8 mouse cellular contexts compared by ENCODE assay signal in the genomic region with DNA sequence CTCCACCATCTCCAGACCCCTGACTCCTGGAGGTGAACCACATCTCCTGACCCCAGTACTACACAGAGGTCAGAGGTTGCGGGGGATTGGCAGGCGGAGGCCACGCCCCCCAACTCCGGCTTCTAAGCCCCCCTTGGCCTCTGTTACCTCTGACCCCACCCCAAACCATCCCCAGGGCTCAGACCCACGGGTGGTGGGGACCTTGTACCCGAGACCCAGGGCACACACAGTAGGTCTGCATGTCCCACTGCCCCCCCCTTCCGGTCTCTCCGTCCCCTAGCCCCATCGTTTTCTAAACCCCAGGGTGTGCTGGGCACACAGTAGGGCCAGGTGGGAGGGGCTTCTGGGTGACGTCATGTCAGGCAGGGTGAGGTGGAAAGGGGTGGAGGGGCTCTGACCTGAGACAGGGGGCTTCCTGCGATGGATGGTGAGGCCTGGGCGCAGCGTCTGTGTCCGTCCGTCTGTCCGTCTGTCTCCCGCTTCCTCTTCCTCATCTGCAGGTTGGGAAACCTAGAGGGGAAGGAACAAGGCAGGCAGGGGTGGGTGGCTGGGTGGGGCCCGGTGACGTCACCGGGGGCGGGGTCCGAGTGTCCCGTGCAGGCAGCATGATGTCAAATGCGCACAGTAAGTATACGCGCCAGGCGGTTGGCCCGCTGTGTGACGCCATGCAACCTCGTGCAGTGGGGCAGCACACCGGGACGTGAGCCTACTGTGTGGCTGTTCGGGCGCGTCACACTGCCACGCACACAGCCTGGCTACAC. TPM values are rescaled to one million over a fixed set of nuclear protein-coding genes. Genes with fewer than 3 reads are reported as not detected.
DNase-seq lines count a peak whose midpoint lies in the region; ATAC-seq and TF ChIP-seq lines count a peak whose summit lies in the region.

Gene Csf2ra (minus strand): TSS at position 489 of the 761 bp plus-strand sequence.

- peak within 1 kb of the TSS; percentile 60 for H3K4me2 ChIP-seq in embryonic facial prominence, embryonic 14.5 days (ENCODE audit: low read depth, low read length)
- H3K4me2 ChIP-seq in lung, embryonic 15.5 days = peak within 1 kb of the TSS; percentile 75

- peak; percentile 36 for DNase-seq in adrenal gland, adult 8-10 months
- DNase-seq in embryonic facial prominence, embryonic 14.5 days (ENCODE audit: low spot score) = peak; percentile 2
- DNase-seq in heart, postnatal 4 days = peak; percentile 28
- peak; percentile 57 for DNase-seq in layer of hippocampus, adult 9-11 months
- DNase-seq in ovary, postnatal 14 days (ENCODE audit: low spot score) = no peak

- peak; percentile 20; the same call in 1 of the 2 replicates for TF ChIP-seq EP300 in ES-Bruce4 (IDR thresholded peaks at IDR 0.05; ENCODE audit: insufficient read depth, low read depth, low read length)

- H3K4me1 ChIP-seq in ES-Bruce4 (ENCODE audit: control insufficient read depth, insufficient read depth, low read length) = no peaks in the 10 kb centered on the region
- H3K4me1 ChIP-seq in embryonic facial prominence, embryonic 14.5 days (ENCODE audit: control insufficient read depth, insufficient read depth, low read length) = no peaks in the 10 kb centered on the region; the same call in 1 of the 2 replicates
- peaks cover 9% of the 10 kb centered on the region for H3K4me1 ChIP-seq in lung, embryonic 15.5 days
- peaks cover 14% of the 10 kb centered on the region for H3K4me1 ChIP-seq in olfactory bulb, adult 2 months (ENCODE audit: control insufficient read depth, insufficient read depth, low read length)

- TF ChIP-seq CTCF in ES-Bruce4 (IDR thresholded peaks at IDR 0.05; ENCODE audit: low read depth, low read length) = no peak
- no peak for TF ChIP-seq CTCF in olfactory bulb, adult 2 months (IDR thresholded peaks at IDR 0.05; ENCODE audit: insufficient read depth, low read depth, low read length)

- peak within 1 kb of the TSS; percentile 70 for H3K9ac ChIP-seq in ES-Bruce4 (ENCODE audit: low read depth, poor library complexity, severe bottlenecking)
- H3K9ac ChIP-seq in embryonic facial prominence, embryonic 14.5 days (ENCODE audit: low read depth, low read length) = peak within 1 kb of the TSS; percentile 62
- no peak within 1 kb of the TSS; the same call in 1 of the 2 replicates for H3K9ac ChIP-seq in lung, embryonic 15.5 days

- no peak for ATAC-seq in embryonic facial prominence, embryonic 14.5 days (ENCODE audit: low read depth)
- no peak for ATAC-seq in lung, embryonic 15.5 days (ENCODE audit: borderline replicate concordance, extremely low read depth, low FRiP score, low TSS enrichment)

- no peaks in the 10 kb centered on the region for H3K27me3 ChIP-seq in ES-Bruce4 (ENCODE audit: control insufficient read depth, insufficient read depth, low read length, poor library complexity, severe bottlenecking)
- H3K27me3 ChIP-seq in embryonic facial prominence, embryonic 14.5 days (replicated peaks; ENCODE audit: control insufficient read depth, insufficient read depth, low read length) = no peaks in the 10 kb centered on the region
- H3K27me3 ChIP-seq in lung, embryonic 15.5 days = no peaks in the 10 kb centered on the region

- H3K9me3 ChIP-seq in ES-Bruce4 (replicated peaks; ENCODE audit: control insufficient read depth, insufficient read depth, low read length, poor library complexity, severe bottlenecking) = no peaks in the 10 kb centered on the region
- H3K9me3 ChIP-seq in embryonic facial prominence, embryonic 14.5 days (ENCODE audit: control insufficient read depth, low read length) = peaks cover 11% of the 10 kb centered on the region
- no peaks in the 10 kb centered on the region for H3K9me3 ChIP-seq in lung, embryonic 15.5 days

- H3K36me3 ChIP-seq in ES-Bruce4 (ENCODE audit: control insufficient read depth, insufficient read depth, low read length, poor library complexity, severe bottlenecking) = no peaks in the 10 kb centered on the region
- H3K36me3 ChIP-seq in embryonic facial prominence, embryonic 14.5 days (ENCODE audit: control insufficient read depth, insufficient read depth, low read length) = no peaks in the 10 kb centered on the region
- H3K36me3 ChIP-seq in lung, embryonic 15.5 days = no peaks in the 10 kb centered on the region

- 59% methylated on average over 34 of the region's 36 CpGs for WGBS in embryonic facial prominence, embryonic 14.5 days
- 50% methylated on average over 36 of the region's 36 CpGs for WGBS in lung, embryonic 15.5 days
- WGBS in olfactory bulb, adult 2 months = 64% methylated on average over 36 of the region's 36 CpGs

- H3K4me3 ChIP-seq in ES-Bruce4 (ENCODE audit: low read depth, low read length) = peak within 1 kb of the TSS; percentile 73
- peak within 1 kb of the TSS; percentile 65 for H3K4me3 ChIP-seq in embryonic facial prominence, embryonic 14.5 days (ENCODE audit: low read depth, low read length)
- H3K4me3 ChIP-seq in lung, embryonic 15.5 days = peak within 1 kb of the TSS; percentile 64
- H3K4me3 ChIP-seq in olfactory bulb, adult 2 months (ENCODE audit: insufficient read depth, low read depth, low read length) = peak within 1 kb of the TSS; percentile 64

- H3K27ac ChIP-seq in ES-Bruce4 (ENCODE audit: insufficient read depth, low read length) = peak within 1 kb of the TSS; percentile 52
- H3K27ac ChIP-seq in embryonic facial prominence, embryonic 14.5 days (replicated peaks; ENCODE audit: low read depth, low read length) = peak within 1 kb of the TSS; percentile 94
- peak within 1 kb of the TSS; percentile 92 for H3K27ac ChIP-seq in lung, embryonic 15.5 days
- H3K27ac ChIP-seq in olfactory bulb, adult 2 months (ENCODE audit: insufficient read depth, low read depth, low read length) = peak within 1 kb of the TSS; percentile 83

- TF ChIP-seq POLR2A in ES-Bruce4 (IDR thresholded peaks at IDR 0.05; ENCODE audit: insufficient read depth, low read length) = no peak
- TF ChIP-seq POLR2A in olfactory bulb, adult 2 months (IDR thresholded peaks at IDR 0.05; ENCODE audit: insufficient read depth, low read depth, low read length) = no peak

RNA-seq across cellular contexts. Expression of gene Csf2ra, which starts in this region (rescaled TPM):
- 16.6 and 18.3 TPM in 2 replicates for polyA plus RNA-seq in ES-Bruce4 (2011; ENCODE audit: insufficient read depth, insufficient read length, low read depth, missing spikeins)
- total RNA-seq in adrenal gland, adult 8-10 months (2022) = 10 to 100 TPM; 19.9 to 83.7 (median 41.9) TPM
- polyA plus RNA-seq in embryonic facial prominence, embryonic 14.5 days (2014; fragmentation: Nextera tagmentation; extraction: Ambion mirVana) = 17.5 and 22.1 TPM in 2 replicates
- total RNA-seq in heart, postnatal 4 days (2021) = 10 to 100 TPM; 15.0 to 17.5 TPM
- 26.8 and 32.5 TPM in 2 replicates for polyA plus RNA-seq in lung, embryonic 15.5 days (2015; fragmentation: Nextera tagmentation; extraction: Ambion mirVana)
- polyA plus RNA-seq in olfactory bulb, adult 2 months (2012; ENCODE audit: insufficient read depth, insufficient read length, low replicate concordance, missing spikeins) = not detected in 2 replicates
